Mouse (Mus musculus) stomach, adult 2 months (tissue): Measurements from ENCODE around the gene Olfr389. TPM values are rescaled to one million over a fixed set of nuclear protein-coding genes. Genes with fewer than 3 reads are reported as not detected.

Experiments used
- polyA plus RNA-seq: library from polyadenylated mRNA; depleted of rRNA; stranded (reverse); fragments of >200 nt; gene quantifications from 2 replicates; pipeline ENCODE4 v1.2.3, GENCODE M21; 2012; rRNA removed

Gene Olfr389
- not detected in 2 replicates for polyA plus RNA-seq

GRCm38 (mm10) chr11:73780613-73781012, at the start of gene Olfr389:
TSS of gene Olfr389 (minus strand) at chr11:73780713.

DNA sequence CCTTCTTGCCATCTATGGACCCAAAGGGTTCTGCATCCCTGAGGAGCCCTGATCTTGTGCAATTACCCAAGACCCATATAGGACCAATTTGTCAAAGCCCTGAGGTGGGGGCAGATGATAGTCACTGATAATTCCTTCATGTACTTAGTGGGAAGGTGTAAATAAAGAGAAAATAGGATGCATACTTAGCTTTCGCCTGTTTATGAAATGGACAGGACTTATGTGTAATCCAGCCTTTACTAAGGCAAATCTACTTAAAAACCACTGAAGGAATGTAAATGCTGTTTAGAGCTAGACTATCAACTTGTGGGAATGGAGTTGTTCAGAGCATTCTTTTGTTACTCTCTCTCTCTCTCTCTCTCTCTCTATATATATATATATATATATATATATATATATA, 36.4 kb upstream of the Olfr389 start, which contains the start of gene Olfr392:
Gene Olfr392 (minus strand): TSS at position 101 of the 400 bp plus-strand sequence.

DNA sequence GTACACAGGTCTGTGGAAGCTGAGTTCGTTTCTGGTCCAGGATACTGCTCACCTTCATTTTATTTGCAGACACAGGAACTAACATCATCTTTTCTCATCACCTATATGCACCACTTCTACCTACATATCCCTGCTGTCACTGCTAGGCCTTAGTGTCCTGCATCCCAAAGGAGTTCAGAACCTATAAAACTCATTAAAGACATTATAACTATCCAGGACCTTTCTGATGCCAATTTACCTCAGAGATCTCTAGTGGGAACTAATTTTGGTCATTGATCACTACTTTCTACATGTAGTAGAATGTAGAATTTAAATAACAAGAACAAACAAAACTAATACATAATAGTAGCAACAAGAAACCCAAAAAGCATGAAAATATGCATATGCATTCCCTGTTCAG, 22.4 kb upstream of the Olfr389 start, which contains the start of gene Olfr391-ps:
Gene Olfr391-ps (minus strand): TSS at position 101 of the 400 bp plus-strand sequence.

DNA sequence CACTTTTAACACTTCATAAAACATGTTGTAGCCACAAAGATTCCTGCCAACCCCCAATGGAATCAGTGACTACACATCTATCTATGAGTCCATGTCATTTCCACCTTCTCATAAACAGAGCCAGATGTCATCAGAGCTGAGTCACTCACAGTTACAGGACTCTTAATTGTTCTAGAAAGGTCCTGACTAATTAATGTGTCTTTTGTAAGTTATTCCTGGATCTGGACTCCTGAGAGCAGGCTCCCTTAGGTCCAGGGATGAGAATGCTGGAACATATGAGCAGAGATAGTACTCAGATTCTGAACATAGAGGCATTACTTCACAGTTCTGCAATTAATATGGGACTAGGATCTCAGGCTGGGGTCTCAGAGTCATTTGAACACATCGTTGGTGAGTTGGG, 2.2 kb upstream of the Olfr389 start, which contains the start of gene Olfr390:
Gene Olfr390 (plus strand): TSS at position 301 of the 400 bp plus-strand sequence.

Other genes starting within 250 kb of the Olfr389 start
- not detected in 2 replicates for gene Olfr385, start 187.7 kb downstream of the Olfr389 start, polyA plus RNA-seq
- gene Olfr384, start 182.1 kb downstream of the Olfr389 start, polyA plus RNA-seq, result not detected in 2 replicates
- gene Zfp735, start 91.9 kb downstream of the Olfr389 start, polyA plus RNA-seq, result not detected in 2 replicates
- not detected in 2 replicates for gene Olfr390, start 2.3 kb upstream of the Olfr389 start, polyA plus RNA-seq
- not detected in 2 replicates for gene Olfr391-ps, start 22.3 kb upstream of the Olfr389 start, polyA plus RNA-seq
- gene Olfr392, start 36.3 kb upstream of the Olfr389 start, polyA plus RNA-seq, result not detected in 2 replicates
- gene Olfr393, start 70.7 kb upstream of the Olfr389 start, polyA plus RNA-seq, result not detected in 2 replicates
- gene Olfr394, start 110.1 kb upstream of the Olfr389 start, polyA plus RNA-seq, result not detected in 2 replicates
- not detected in 2 replicates for gene Olfr395, start 128.6 kb upstream of the Olfr389 start, polyA plus RNA-seq
- gene Olfr23, start 156.0 kb upstream of the Olfr389 start, polyA plus RNA-seq, result not detected in 2 replicates
- gene Olfr397, start 180.1 kb upstream of the Olfr389 start, polyA plus RNA-seq, result not detected in 2 replicates
- gene Olfr398, start 209.7 kb upstream of the Olfr389 start, polyA plus RNA-seq, result not detected in 2 replicates